Mouse (Mus musculus) forebrain, embryonic 15.5 days (tissue): Measurements from ENCODE around the gene Ankrd11. TPM values are rescaled to one million over a fixed set of nuclear protein-coding genes. Genes with fewer than 3 reads are reported as not detected.

Experiments
- ATAC-seq: fragments of 200-750 bp; cut with Nextera tagmentation; replicated peaks from 2 replicates; pipeline ENCODE4 v1.8.0; 2017; ENCODE audit warnings: mild to moderate bottlenecking, moderate TSS enrichment, moderate library complexity
- H3K27ac ChIP-seq: fragments of 300-500 bp; sonication (generic); replicated peaks from 2 replicates; pipeline ENCODE4 v1.5.1; 2015; ENCODE audit warnings: mild to moderate bottlenecking, inconsistent platforms
- H3K27me3 ChIP-seq: fragments of 300-500 bp; sonication (generic); 2 replicates; pipeline ENCODE4 v1.6.1; 2015; ENCODE audit warnings: inconsistent platforms
- H3K36me3 ChIP-seq: fragments of 300-500 bp; sonication (generic); 2 replicates; pipeline ENCODE4 v1.6.1; 2015; ENCODE audit warnings: mild to moderate bottlenecking, inconsistent platforms
- H3K4me1 ChIP-seq: fragments of 300-500 bp; sonication (generic); 2 replicates; pipeline ENCODE4 v1.6.1; 2015; ENCODE audit warnings: inconsistent platforms
- H3K4me2 ChIP-seq: fragments of 300-500 bp; sonication (generic); replicated peaks from 2 replicates; pipeline ENCODE4 v1.6.1; 2015; ENCODE audit warnings: mild to moderate bottlenecking, inconsistent platforms
- H3K4me3 ChIP-seq: fragments of 300-500 bp; sonication (generic); 2 replicates; pipeline ENCODE4 v1.5.1; 2015; ENCODE audit warnings: mild to moderate bottlenecking, inconsistent platforms
- H3K9ac ChIP-seq: fragments of 300-500 bp; sonication (generic); replicated peaks from 2 replicates; pipeline ENCODE4 v1.6.1; 2015; ENCODE audit warnings: mild to moderate bottlenecking, inconsistent platforms
- H3K9me3 ChIP-seq: fragments of 300-500 bp; sonication (generic); 2 replicates; pipeline ENCODE4 v1.6.1; 2016; ENCODE audit warnings: inconsistent platforms
- WGBS: fragments of 180-500 bp; shearing (Covaris S2); methylation state at CpG from one replicate; pipeline ENCODE4 v1.1.7; 2015; ENCODE audit warnings: mixed read lengths; 5-methylcytosine and 5-hydroxymethylcytosine counted together
- polyA plus RNA-seq: library from polyadenylated mRNA; unstranded; fragments of >200 nt; fragmentation: Nextera tagmentation; extraction: Ambion mirVana; gene quantifications from 2 replicates; pipeline ENCODE4 v1.2.1, GENCODE M21; 2015

Gene Ankrd11
- polyA plus RNA-seq, 1 experiment from 2014 or later: 53.3 TPM

DNA sequence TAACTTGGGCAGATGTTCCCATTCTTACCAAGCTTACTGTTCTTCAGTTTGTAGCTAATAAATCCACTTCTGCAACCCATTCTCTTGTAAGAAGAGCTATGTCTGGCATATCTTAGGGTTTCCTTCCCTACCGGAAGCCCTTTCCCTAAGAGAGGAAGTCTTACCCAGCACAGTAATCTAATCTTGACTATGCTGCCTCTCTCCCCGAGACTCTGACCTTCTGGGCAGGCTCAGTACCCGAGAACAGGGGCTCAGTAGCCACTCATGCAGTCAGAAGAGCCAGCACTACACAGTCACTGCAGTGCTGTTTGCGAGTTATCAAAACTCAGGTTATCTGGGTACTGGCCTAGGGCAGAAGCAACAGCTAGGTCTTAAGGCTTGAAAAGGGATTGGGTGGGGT, 144.1 kb downstream of the Ankrd11 start:
- Histone ChIP-seq H3K9ac (no peak overlapping the region), H3K9me3 (no peaks in the 10 kb centered on the region), H3K27ac (no peak overlapping the region), H3K4me2 (no peak overlapping the region), H3K4me1 (no peaks in the 10 kb centered on the region), H3K36me3 (peaks cover 60% of the 10 kb centered on the region), H3K4me3 (no peak overlapping the region), H3K27me3 (no peaks in the 10 kb centered on the region)
- 91% methylated on average over 4 of the region's 4 CpGs for WGBS
- no peak for ATAC-seq

DNA sequence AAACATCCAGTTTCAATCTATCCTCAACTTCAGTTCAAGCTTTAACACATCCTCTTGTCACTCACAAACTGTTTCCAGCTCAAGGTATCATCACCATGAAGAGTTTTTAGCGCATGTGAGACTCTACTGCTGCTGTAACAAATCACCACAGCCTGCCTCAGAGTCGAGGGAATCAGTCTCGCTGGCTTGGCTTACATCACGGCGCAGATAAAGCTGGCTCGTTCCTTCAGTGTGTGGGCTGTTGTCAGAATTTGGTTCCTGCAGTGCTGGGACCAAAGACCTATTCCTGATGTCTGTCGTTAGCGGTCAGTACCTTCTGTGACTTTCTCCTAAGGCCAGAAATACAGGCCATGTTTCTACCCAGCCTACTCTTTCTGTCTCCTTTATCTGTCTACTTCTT, 144.9 kb downstream of the Ankrd11 start:
- H3K4me2 ChIP-seq: no peak overlapping the region
- H3K36me3 ChIP-seq: peaks cover 66% of the 10 kb centered on the region
- WGBS: 91% methylated on average over 8 of the region's 8 CpGs
- ATAC-seq: no peak
- H3K4me3 ChIP-seq: no peak overlapping the region
- H3K9me3 ChIP-seq: no peaks in the 10 kb centered on the region
- no peaks in the 10 kb centered on the region for H3K4me1 ChIP-seq
- no peaks in the 10 kb centered on the region for H3K27me3 ChIP-seq
- no peak overlapping the region for H3K27ac ChIP-seq
- H3K9ac ChIP-seq: no peak overlapping the region

DNA sequence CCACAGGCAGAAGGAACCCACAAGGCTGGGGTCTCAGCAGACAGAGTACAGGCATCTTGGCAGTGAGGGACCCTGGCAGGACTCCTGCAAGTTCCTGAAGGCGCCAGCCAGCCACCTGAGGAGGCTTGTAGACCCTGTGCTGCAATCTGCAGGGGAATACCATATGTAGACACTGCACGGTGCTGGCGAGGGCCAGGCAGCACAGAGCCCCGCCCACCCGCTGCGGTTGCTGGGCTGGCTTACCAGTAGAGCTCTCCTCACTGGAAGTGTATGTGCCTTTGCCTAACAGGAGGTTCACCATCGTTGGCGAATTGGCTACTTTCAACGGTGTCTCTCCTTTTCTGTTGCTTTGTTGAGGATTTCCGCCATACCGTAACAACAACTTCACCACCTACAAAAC, 145.8 kb downstream of the Ankrd11 start:
- no peak overlapping the region for H3K27ac ChIP-seq
- 91% methylated on average over 11 of the region's 11 CpGs for WGBS
- ATAC-seq: no peak
- H3K36me3 ChIP-seq: peaks cover 73% of the 10 kb centered on the region
- no peak overlapping the region for H3K9ac ChIP-seq
- H3K4me3 ChIP-seq: no peak overlapping the region
- no peaks in the 10 kb centered on the region for H3K27me3 ChIP-seq
- no peaks in the 10 kb centered on the region for H3K9me3 ChIP-seq
- no peaks in the 10 kb centered on the region for H3K4me1 ChIP-seq
- no peak overlapping the region for H3K4me2 ChIP-seq

DNA sequence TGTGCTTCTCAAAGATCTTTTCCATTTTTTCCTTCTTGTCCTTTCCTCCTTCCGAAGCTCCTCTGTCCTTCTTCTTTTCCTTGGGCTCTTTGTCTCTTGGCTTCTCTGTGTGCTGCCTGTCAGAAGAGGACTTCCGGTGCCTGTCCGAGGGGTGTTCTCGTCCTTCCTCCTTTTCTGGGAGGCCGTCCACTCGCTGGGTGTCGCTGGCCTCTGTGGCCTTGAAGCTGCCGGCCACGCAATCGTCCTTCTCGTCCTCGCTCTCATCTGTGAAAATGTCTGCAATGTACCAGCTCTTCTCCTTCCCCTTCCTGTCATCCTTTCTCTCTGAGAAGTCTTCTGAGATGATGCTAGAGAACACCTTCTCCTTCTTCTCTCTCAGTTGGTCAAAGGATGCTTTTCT, 148.6 kb downstream of the Ankrd11 start:
- no peak for ATAC-seq
- Histone ChIP-seq H3K9me3 (no peaks in the 10 kb centered on the region), H3K4me3 (no peak overlapping the region), H3K36me3 (peaks cover 93% of the 10 kb centered on the region), H3K9ac (no peak overlapping the region), H3K4me2 (no peak overlapping the region), H3K27me3 (no peaks in the 10 kb centered on the region), H3K27ac (no peak overlapping the region), H3K4me1 (no peaks in the 10 kb centered on the region)
- WGBS: 97% methylated on average over 12 of the region's 12 CpGs

DNA sequence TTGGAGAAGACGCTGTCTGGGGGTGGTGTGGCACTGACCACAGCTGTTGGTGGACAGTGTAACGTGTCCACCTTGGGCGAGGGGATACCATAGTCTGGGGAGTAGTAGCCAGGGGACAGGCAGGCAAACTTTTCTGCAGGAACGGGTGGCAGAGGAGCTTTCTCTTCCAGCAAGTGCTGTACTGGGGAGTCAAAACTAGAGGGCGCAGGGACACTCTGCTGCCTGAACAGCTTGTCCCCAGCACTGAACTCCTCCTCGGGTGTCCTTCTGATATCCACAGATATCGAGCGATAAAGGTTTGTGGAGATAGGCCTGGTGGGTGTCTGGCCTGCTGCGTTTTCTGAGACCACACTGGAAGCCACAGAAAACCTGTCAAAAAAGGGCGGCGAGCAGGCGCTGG, 150.6 kb downstream of the Ankrd11 start:
- H3K27me3 ChIP-seq: no peaks in the 10 kb centered on the region
- H3K9me3 ChIP-seq: no peaks in the 10 kb centered on the region
- no peak overlapping the region for H3K4me2 ChIP-seq
- H3K27ac ChIP-seq: no peak overlapping the region
- no peak for ATAC-seq
- no peak overlapping the region for H3K9ac ChIP-seq
- H3K4me3 ChIP-seq: no peak overlapping the region
- H3K4me1 ChIP-seq: no peaks in the 10 kb centered on the region
- peaks cover 94% of the 10 kb centered on the region for H3K36me3 ChIP-seq
- WGBS: 86% methylated on average over 12 of the region's 12 CpGs

DNA sequence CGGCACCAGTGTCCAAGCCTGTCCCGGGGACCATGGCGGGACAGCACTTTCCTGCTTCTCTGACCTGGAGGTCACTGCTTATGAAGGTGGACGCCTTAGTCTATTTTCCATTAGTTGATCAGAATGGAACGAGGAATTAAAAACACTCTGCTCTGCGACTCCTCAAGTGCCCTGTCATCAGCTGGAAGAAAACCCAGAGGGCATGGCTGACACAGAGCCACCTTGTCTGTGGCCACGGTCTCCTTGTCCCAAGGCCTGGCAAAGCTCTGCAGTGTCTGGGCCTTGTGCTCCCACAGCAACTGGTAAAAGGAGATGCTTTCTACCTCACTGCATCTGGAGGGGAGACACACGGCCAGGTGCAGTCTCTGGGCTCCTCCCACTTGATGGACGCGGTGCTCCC, 158.4 kb downstream of the Ankrd11 start:
- no peak for ATAC-seq
- H3K4me1 ChIP-seq: no peaks in the 10 kb centered on the region
- H3K9me3 ChIP-seq: no peaks in the 10 kb centered on the region
- no peak overlapping the region for H3K4me3 ChIP-seq
- H3K36me3 ChIP-seq: peaks cover 65% of the 10 kb centered on the region
- H3K4me2 ChIP-seq: no peak overlapping the region
- 92% methylated on average over 10 of the region's 10 CpGs for WGBS
- no peaks in the 10 kb centered on the region for H3K27me3 ChIP-seq
- H3K9ac ChIP-seq: no peak overlapping the region
- H3K27ac ChIP-seq: no peak overlapping the region

DNA sequence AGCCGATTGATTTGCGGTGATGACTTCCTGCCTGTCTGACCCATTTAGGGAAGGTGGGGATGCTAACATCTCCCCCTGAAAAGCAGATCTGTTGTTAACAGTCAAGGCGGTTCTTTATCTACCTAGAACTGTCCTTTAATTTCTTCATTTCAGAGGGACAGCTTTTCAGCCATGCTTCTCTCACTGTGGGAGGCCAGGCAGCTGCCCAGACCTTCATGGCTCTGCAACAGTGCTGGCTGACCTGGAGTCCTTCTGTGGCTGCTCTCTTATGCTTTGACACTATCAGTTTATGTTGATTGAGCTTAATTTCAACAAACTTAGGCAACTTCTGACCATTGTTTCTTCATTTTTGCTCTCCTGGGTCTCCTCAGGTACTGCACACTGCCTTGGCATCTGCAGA, 161.8 kb downstream of the Ankrd11 start:
- WGBS: 74% methylated on average over 3 of the region's 3 CpGs
- H3K27ac ChIP-seq: no peak overlapping the region
- no peaks in the 10 kb centered on the region for H3K9me3 ChIP-seq
- no peaks in the 10 kb centered on the region for H3K27me3 ChIP-seq
- H3K9ac ChIP-seq: no peak overlapping the region
- H3K4me1 ChIP-seq: no peaks in the 10 kb centered on the region
- H3K4me2 ChIP-seq: no peak overlapping the region
- no peak for ATAC-seq
- H3K36me3 ChIP-seq: peaks cover 32% of the 10 kb centered on the region
- no peak overlapping the region for H3K4me3 ChIP-seq

DNA sequence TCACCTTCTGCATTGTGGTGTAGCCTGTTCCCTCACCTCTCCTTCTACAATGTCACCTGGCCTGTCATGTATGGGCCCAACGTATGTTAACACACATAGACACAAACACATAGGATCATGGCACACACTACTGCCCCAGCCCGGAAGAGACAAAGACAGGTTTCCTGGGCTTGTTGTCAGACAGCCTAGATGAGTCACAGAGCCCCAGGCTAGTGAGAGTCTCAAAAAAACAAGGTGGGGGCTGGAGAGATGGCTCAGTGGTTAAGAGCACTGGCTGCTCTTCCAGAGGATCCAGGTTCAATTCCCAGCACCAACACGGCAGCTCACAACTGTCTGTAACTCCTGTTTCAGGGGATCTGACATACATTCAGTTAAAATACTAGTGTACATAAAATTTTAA, 163.8 kb downstream of the Ankrd11 start:
- 89% methylated on average over 3 of the region's 3 CpGs for WGBS
- no peak overlapping the region for H3K4me2 ChIP-seq
- peaks cover 13% of the 10 kb centered on the region for H3K36me3 ChIP-seq
- H3K4me1 ChIP-seq: no peaks in the 10 kb centered on the region
- H3K9me3 ChIP-seq: no peaks in the 10 kb centered on the region
- no peak overlapping the region for H3K27ac ChIP-seq
- H3K9ac ChIP-seq: no peak overlapping the region
- ATAC-seq: no peak
- no peak overlapping the region for H3K4me3 ChIP-seq
- H3K27me3 ChIP-seq: no peaks in the 10 kb centered on the region

DNA sequence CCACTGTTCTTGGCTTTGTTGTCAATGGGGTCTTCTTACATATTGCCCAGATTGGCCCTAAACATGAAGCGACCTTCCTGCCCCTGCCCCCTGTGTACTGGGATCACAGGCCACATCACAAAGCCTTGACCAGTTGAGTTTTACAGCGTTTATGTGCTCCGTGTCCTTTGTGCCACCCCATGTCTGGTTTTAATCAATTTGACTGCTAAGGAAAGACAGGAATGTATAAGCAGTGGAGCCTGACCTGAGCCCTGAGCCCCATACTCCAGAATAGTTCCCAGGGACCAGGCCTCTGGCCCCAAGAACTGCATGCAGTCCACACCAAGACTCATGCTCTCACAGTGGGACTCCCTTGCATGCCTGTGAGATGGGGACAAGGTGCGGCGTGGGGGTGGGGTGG, 166.9 kb downstream of the Ankrd11 start:
- WGBS: 80% methylated on average over 5 of the region's 5 CpGs
- H3K9me3 ChIP-seq: no peaks in the 10 kb centered on the region
- no peaks in the 10 kb centered on the region for H3K27me3 ChIP-seq
- H3K4me3 ChIP-seq: no peak overlapping the region
- no peak for ATAC-seq
- no peaks in the 10 kb centered on the region for H3K36me3 ChIP-seq
- H3K9ac ChIP-seq: no peak overlapping the region
- no peak overlapping the region for H3K27ac ChIP-seq
- no peaks in the 10 kb centered on the region for H3K4me1 ChIP-seq
- H3K4me2 ChIP-seq: no peak overlapping the region

DNA sequence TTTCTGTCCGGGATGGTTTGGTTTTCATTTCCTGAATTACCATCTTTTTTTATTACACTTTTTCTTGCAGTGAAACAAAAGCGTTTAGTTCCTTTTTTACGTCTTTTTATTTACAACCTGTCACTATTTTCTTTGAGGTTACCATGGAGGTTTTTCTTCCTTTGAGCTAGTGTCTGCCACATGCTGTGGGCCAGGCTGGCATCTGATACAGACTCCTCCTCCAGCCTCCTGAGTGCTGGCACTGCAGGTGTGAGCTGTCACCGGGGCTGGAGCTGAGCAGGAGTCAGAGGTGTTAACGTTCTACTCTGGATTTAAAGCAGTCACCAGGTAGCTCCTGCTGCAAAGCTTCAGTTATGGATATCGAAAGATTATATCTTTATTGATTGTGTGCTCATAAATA, 168.9 kb downstream of the Ankrd11 start:
- no peaks in the 10 kb centered on the region for H3K27me3 ChIP-seq
- 46% methylated on average over 6 of the region's 6 CpGs for WGBS
- no peak for ATAC-seq
- no peaks in the 10 kb centered on the region for H3K36me3 ChIP-seq
- no peak overlapping the region for H3K4me2 ChIP-seq
- no peaks in the 10 kb centered on the region for H3K9me3 ChIP-seq
- H3K4me1 ChIP-seq: no peaks in the 10 kb centered on the region
- no peak overlapping the region for H3K4me3 ChIP-seq
- H3K9ac ChIP-seq: no peak overlapping the region
- no peak overlapping the region; the same call in 1 of the 2 replicates for H3K27ac ChIP-seq

DNA sequence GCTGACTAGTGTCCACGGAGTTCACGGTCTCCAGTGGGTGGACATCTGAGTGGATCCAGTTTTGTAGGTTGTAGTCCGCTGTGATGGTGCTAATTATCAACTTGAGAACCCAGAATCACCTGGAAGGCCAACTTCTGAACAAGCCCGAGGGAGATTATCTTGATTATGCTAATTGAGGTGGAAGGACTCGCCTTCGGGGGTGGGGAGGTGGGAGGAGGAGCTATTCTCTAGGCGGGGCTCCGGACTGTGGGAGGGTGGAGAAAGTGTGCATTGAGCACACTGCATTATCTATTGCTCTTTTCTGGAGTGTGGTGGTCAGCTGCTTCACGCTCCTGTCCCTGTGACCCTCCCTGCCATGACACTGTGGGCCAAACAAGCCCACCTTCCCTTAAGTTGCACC, 170.4 kb downstream of the Ankrd11 start:
- H3K27ac ChIP-seq: no peak overlapping the region
- no peaks in the 10 kb centered on the region for H3K9me3 ChIP-seq
- WGBS: 57% methylated on average over 9 of the region's 9 CpGs
- no peaks in the 10 kb centered on the region for H3K4me1 ChIP-seq
- H3K36me3 ChIP-seq: no peaks in the 10 kb centered on the region
- no peaks in the 10 kb centered on the region for H3K27me3 ChIP-seq
- no peak overlapping the region for H3K4me2 ChIP-seq
- H3K9ac ChIP-seq: no peak overlapping the region
- no peak overlapping the region for H3K4me3 ChIP-seq
- no peak for ATAC-seq

DNA sequence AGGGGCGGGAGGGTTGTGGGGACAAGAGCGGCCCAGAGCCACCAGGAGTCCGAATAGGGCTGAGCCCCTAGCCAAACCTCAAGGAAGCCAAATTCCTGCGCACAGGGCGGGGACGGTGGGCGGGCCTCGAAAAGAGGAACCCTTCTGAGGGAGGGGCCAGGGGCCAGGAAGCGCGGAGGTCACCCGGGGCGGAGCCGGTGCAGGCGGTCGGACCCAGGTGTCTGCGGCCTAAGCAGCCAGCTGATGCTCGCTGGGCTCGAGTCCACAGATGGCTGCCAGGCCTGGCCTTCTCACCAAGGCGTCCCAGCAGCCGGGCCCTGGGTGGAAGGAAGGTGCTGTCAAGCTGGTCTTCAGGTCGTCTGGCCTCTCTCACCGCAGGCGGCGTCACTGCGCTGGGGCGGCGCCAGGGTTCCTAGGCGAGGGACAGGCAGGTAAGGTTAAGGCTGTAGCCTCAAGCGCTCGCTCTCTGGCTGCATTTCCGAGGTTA, 171.7 kb downstream of the Ankrd11 start:
- 0 out of 2 replicates have a peak, but pooled peaks cover under 1% of the 10 kb centered on the region for H3K9me3 ChIP-seq
- H3K27ac ChIP-seq: no peak overlapping the region
- H3K36me3 ChIP-seq: no peaks in the 10 kb centered on the region
- WGBS: 18% methylated on average over 31 of the region's 31 CpGs
- no peak overlapping the region for H3K9ac ChIP-seq
- H3K4me1 ChIP-seq: no peaks in the 10 kb centered on the region
- no peak overlapping the region for H3K4me2 ChIP-seq
- ATAC-seq: no peak
- no peak overlapping the region for H3K4me3 ChIP-seq
- H3K27me3 ChIP-seq: no peaks in the 10 kb centered on the region

DNA sequence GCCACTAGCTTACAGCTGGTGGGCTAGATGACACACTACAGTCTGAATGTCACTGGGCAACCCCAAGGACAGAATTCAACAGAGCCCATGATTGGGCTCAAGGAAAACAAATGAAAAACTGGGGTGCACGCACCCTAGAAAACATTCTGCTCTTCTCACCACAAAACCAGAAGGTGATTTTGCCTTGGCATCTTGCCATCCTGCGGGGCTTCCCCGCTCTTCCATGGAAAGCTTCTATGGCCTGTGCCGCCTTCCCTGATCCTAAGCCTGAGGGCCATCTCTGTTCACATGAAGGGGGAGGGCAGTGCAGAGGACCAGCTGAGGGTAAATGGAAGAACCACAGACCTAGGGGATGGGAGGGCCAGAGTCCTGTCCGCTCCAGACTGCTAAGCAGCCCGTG, 174.1 kb downstream of the Ankrd11 start:
- WGBS: 77% methylated on average over 6 of the region's 6 CpGs
- H3K4me2 ChIP-seq: no peak overlapping the region
- no peak overlapping the region for H3K27ac ChIP-seq
- H3K36me3 ChIP-seq: no peaks in the 10 kb centered on the region
- H3K4me3 ChIP-seq: no peak overlapping the region
- H3K27me3 ChIP-seq: no peaks in the 10 kb centered on the region
- H3K4me1 ChIP-seq: 0 out of 2 replicates have a peak, but pooled peaks cover 5% of the 10 kb centered on the region
- H3K9me3 ChIP-seq: 0 out of 2 replicates have a peak, but pooled peaks cover 3% of the 10 kb centered on the region
- ATAC-seq: no peak
- no peak overlapping the region for H3K9ac ChIP-seq
